Mouse (Mus musculus): Measurements from ENCODE around the gene Nlrc3.

The Nlrc3 gene

DNA sequence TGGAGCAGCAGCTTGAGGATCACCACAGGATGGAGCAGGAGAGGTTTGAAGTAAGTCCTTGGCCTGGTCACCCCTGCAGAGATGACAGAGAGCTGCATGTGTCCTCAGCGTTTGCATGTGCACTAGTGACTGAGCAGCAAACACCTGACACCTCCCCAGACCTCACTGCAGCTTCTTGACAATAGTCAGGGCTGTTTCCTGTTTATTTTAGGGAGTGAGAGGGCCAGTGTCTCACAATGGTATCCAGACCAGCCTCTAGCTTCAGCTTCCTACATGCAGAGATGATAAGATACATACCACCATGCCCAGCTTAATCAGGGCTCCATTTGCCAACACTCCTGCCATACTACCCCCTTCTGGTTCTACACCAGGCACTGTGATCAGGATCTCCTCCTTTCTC, 47.9 kb downstream of the Nlrc3 start:
- no peak for DNase-seq

DNA sequence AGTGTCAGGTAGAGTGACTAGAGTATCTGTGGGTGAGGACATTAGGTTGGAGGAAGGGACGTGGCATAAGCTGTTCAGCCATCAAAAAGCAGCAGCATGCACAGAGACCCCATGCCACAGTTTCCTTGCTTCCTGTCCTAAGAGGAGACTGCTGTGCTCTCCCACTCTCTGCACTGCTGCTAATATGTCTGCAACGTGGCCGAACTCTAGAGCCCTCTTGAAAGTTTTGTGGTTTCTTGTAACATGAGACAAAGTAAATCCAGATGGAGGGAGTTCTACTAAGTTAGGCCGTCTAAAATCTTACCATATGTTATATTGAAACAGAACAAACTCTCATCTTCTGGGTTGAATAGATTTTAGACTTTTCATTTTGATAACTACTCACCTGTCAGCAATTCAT, 52.5 kb downstream of the Nlrc3 start:
- DNase-seq: no peak

DNA sequence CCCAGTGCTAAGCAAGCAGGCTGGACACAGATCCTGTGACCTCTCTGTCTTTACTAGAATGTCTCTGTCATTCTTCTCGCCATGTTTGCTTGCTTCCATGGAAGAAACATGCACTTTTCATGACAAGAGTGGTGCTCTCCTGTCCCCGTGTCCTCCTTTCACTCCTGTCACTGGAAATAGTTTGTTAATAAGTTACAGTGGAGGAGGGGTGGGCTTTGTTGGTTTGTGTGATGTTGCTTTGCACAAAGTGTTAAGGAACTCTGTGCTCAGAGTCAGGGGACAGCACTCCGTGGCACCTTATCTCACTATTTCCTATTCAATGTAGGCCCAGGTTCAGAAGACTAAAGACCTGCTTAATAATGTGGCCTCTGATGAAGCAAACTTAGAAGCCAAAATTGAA, 52.9 kb downstream of the Nlrc3 start:
- DNase-seq: no peak

- DNase-seq: no peak
These were observed 55.7 kb downstream of the Nlrc3 start for GRCm38 (mm10) chr16:3920756-3921155.

DNA sequence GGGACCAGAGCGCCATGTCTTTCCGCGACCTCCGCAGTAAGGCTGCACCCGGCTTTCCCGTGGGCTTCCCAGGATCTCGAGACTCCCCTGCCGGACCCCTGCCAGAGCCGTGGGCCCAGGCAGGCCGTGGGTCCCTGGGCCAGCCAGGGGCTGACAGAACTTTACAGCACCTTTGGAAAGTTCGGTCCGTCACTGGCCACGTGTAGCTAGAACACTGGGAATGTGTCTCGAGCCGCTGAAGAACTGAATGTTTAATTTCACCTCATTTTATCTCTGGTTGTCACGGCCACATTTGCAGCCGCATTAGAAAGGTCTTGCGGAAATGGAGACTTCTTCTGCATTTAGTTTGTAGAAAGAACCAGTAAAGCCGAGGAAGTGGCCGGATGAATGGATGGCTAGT, 67.3 kb downstream of the Nlrc3 start:
- DNase-seq: no peak

GRCm38 (mm10) chr16:3908537-3909111, 67.8 kb downstream of the Nlrc3 start, which contains the start of the genes 1700037C18Rik and Cluap1:
Gene 1700037C18Rik (minus strand): TSS chr16:3908689.
Gene Cluap1 (plus strand): TSS chr16:3908801.
- peak; percentile 88 for DNase-seq

DNA sequence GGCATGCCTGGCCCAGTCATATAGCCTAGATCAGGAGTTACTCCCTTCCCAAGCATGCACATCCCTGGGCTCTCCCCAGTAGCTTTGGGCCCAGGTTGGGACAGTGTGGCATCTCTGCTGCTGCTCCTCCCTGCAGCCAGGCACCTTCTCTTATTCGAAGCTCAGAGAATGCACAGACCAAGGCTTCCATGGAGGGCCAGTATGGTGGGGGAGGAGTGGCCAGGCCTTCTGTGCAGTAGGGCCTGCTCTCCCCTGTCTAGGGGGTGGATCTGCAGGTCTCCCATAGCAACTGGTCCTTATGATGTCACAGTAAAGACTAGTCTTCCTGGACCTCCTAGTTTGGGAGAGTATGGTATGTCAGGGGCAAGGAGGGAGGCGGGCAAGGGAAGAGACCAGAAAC, 69.0 kb downstream of the Nlrc3 start:
- no peak for DNase-seq

DNA sequence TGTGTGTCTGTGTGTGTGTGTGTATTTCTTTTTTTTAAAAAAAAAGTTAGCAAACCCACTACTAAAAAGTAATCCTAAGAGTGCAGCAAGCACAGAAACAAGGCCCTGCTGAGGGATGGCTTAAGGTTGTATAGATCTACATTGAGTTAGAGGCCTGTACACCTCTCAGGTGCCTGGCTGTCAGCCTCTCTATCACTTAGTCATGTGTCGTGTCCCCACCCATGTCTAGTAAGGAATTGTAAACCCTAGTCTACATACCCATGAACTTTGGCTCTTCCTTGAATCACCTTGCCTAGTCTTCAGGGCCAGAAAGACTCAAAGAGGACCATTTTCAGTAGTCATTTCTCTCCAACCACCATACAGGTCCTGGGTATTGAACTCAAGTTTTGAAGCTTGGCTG, 79.9 kb downstream of the Nlrc3 start:
- no peak for DNase-seq

DNA sequence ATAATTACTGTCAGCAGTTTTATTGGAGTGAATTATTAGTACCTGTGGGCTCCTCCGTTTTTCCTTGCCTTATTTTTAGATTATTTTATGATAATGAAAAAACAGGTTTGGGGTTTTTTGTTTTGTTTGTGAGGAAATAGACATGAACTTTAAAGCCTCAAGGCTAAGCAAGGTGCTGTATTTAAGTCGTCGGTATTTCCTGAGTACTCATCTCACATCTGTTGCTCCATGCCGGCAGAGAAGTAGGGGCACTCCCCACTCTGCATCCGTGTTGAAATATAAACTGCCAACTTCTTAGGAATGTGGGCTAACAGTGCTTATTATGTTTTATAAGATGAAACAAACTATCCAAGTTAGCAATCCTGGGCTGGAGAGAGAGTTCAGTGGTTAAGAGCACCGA, 80.4 kb downstream of the Nlrc3 start:
- no peak for DNase-seq

DNA sequence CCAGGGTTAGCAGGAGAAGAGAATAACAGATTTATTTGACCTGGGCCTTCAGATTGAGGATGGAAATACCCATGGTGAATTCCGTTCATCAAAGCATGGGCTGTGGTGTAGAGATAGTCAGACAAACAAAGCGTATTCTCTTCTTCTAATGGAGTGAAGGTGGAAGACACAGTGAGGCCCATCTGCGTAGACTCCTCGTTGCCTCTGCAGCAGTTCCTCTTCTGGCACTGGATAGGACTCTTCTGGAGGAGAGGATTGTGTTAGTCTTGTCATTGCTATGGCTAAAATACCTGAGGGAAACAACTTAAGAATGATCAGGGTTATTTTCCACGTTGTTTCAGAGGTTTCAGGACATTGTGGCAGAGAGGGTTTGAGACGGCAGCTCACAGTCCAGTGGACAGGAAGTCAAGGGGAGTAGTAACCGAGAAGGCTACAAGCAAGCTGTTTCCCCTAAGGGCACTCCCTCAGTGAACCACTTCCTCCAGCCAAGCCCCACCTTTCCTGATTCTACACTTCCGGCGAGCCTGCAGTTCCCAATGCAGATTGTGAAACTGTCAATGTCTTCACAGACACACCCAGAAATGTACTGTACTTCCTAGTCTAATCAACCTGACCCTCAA, 81.1 kb downstream of the Nlrc3 start:
- peak; percentile 47 for DNase-seq
